Mouse (Mus musculus): Measurements from ENCODE around the gene Mnat1.

The Mnat1 gene

GRCm38 (mm10) chr12:73317706-73318686, 194.5 kb downstream of the Mnat1 start:
- DNase-seq (ENCODE audit: low spot score): no peak
